Mouse (Mus musculus) neural tube, embryonic 14.5 days (tissue): Measurements from ENCODE around the gene Adtrp. TPM values are rescaled to one million over a fixed set of nuclear protein-coding genes. Genes with fewer than 3 reads are reported as not detected.

Experiments used
- ATAC-seq: fragments of 200-750 bp; cut with Nextera tagmentation; 2 replicates; pipeline ENCODE4 v1.8.0; 2017; ENCODE audit warnings: low read depth, mild to moderate bottlenecking, moderate TSS enrichment, moderate library complexity
- H3K27ac ChIP-seq: fragments of 300-500 bp; sonication (generic); 2 replicates; pipeline ENCODE4 v1.5.1; 2014; ENCODE audit warnings: low read depth, mild to moderate bottlenecking, control low read depth, low read length, moderate library complexity, mixed read lengths
- H3K27me3 ChIP-seq: fragments of 300-500 bp; sonication (generic); 2 replicates; pipeline ENCODE4 v1.6.1; 2014; ENCODE audit warnings: low read length; ENCODE audit not compliant: control insufficient read depth, insufficient read depth
- H3K36me3 ChIP-seq: fragments of 300-500 bp; sonication (generic); 2 replicates; pipeline ENCODE4 v1.6.1; 2014; ENCODE audit warnings: low read length, mixed read lengths; ENCODE audit not compliant: control insufficient read depth, insufficient read depth
- H3K4me1 ChIP-seq: fragments of 300-500 bp; sonication (generic); 2 replicates; pipeline ENCODE4 v1.6.1; 2014; ENCODE audit warnings: low read length; ENCODE audit not compliant: control insufficient read depth, insufficient read depth
- H3K4me2 ChIP-seq: fragments of 300-500 bp; sonication (generic); 2 replicates; pipeline ENCODE4 v1.6.1; 2014; ENCODE audit warnings: mild to moderate bottlenecking, low read depth, low read length, control low read depth
- H3K4me3 ChIP-seq: fragments of 300-500 bp; sonication (generic); 2 replicates; pipeline ENCODE4 v1.5.1; 2014; ENCODE audit warnings: low read depth, low read length, control low read depth, mixed read lengths
- H3K9ac ChIP-seq: fragments of 300-500 bp; sonication (generic); replicated peaks from 2 replicates; pipeline ENCODE4 v1.6.1; 2014; ENCODE audit warnings: low read depth, mild to moderate bottlenecking, control low read depth, low read length, mixed read lengths
- H3K9me3 ChIP-seq: fragments of 300-500 bp; sonication (generic); 2 replicates; pipeline ENCODE4 v1.6.1; 2016; ENCODE audit warnings: low read length; ENCODE audit not compliant: control insufficient read depth
- WGBS: fragments of 180-500 bp; shearing (Covaris S2); extraction: QIAGEN DNeasy Blood & Tissue Kit; methylation state at CpG from one replicate; pipeline ENCODE4 v1.1.7; 2014; 5-methylcytosine and 5-hydroxymethylcytosine counted together
- polyA plus RNA-seq: library from polyadenylated mRNA; unstranded; fragments of >200 nt; fragmentation: Nextera tagmentation; extraction: Ambion mirVana; gene quantifications from 2 replicates; pipeline ENCODE4 v1.2.1, GENCODE M21; 2014

The Adtrp gene
- polyA plus RNA-seq, 1 experiment from 2014 or later: 0.42 TPM

DNA sequence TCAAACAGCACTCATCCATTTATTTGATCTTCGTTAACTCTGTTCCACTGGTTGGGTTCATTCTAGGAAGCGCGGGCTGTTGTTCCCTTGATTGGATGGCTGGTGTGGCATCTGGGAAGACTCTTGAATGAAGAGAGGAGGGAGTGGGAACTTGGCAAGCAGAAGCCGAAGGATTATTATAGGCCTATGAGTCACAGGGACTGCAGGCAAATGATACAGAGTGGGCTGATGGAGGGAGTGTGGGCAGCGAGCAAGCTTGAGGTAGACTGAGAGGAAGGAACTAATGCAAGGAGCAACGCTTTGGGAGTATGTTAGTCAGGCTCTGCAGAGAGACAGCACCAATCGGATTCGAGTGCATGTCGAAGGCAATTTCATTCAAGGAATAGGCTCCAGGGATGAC lies 98.6 kb downstream of the Adtrp start:
- no peak for ATAC-seq
- no peak overlapping the region for H3K9ac ChIP-seq
- no peaks in the 10 kb centered on the region for H3K4me1 ChIP-seq
- no peaks in the 10 kb centered on the region for H3K36me3 ChIP-seq
- H3K4me2 ChIP-seq: no peak overlapping the region
- no peaks in the 10 kb centered on the region for H3K27me3 ChIP-seq
- H3K27ac ChIP-seq: no peak overlapping the region
- no peak overlapping the region for H3K4me3 ChIP-seq
- WGBS: 88% methylated on average over 9 of the region's 9 CpGs
- H3K9me3 ChIP-seq: no peaks in the 10 kb centered on the region

DNA sequence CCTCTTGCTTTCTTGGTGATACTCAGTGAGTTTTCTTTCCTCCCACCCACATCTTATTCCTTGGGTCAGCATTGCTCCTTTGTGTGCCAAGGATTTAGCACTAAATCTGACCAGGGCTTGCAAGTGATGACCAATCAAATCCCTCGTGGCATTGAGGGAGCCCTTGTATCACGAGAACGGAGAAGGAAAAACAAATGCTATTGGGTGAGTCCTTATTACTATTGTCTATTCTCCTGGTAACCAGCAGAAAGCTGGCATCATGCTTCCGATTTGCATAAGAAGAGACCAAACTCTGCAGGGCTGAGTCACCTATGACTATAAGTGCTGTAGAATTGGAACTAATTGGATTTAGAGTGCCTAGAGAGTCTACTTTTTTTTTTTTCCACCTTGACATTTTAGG lies 99.8 kb downstream of the Adtrp start:
- WGBS: 67% methylated on average over 4 of the region's 4 CpGs
- no peak overlapping the region for H3K4me2 ChIP-seq
- ATAC-seq: no peak
- no peak overlapping the region for H3K4me3 ChIP-seq
- no peaks in the 10 kb centered on the region for H3K27me3 ChIP-seq
- no peaks in the 10 kb centered on the region for H3K36me3 ChIP-seq
- no peak overlapping the region for H3K27ac ChIP-seq
- H3K9me3 ChIP-seq: no peaks in the 10 kb centered on the region
- H3K9ac ChIP-seq: no peak overlapping the region
- no peaks in the 10 kb centered on the region for H3K4me1 ChIP-seq

DNA sequence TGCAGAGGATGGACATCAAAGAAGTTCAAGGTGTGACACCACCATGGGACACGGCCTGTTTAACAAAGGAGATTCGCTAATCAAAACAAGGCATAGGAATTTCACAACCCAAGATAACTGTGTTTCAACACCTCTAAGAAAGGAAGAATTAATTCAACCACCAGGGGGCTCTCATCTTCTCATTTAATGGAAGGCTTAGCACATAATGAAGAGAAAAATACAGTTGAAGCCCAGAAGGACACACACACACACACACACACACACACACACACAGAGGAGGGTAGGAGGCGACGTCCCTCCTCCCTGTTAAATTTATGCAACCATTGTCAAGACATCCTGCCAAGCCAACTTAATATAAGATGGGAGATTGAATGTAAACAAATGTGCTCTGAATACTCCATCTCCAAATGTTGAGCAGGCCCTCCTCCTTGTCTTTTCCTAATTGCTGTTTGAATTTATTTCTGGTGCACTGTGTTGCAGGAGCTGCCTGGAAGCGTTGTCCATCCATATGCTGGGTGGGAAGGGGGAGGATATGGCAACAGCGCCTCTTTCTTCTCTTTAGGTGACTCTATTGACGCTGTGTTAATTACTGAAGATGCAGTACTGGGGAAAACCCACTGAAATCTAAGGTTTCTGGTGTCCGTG lies 100.4 kb downstream of the Adtrp start:
- WGBS: 59% methylated on average over 8 of the region's 8 CpGs
- Histone ChIP-seq H3K4me3 (no peak overlapping the region), H3K27me3 (no peaks in the 10 kb centered on the region), H3K27ac (no peak overlapping the region), H3K9me3 (no peaks in the 10 kb centered on the region), H3K4me2 (no peak overlapping the region), H3K4me1 (no peaks in the 10 kb centered on the region), H3K9ac (no peak overlapping the region), H3K36me3 (no peaks in the 10 kb centered on the region)
- ATAC-seq: peak; percentile 54; the same call in 1 of the 2 replicates

GRCm38 (mm10) chr13:41740456-41741085 lies 106.9 kb downstream of the Adtrp start:
- no peaks in the 10 kb centered on the region for H3K9me3 ChIP-seq
- H3K4me3 ChIP-seq: no peak overlapping the region
- H3K4me1 ChIP-seq: no peaks in the 10 kb centered on the region
- ATAC-seq: no peak
- no peak overlapping the region for H3K9ac ChIP-seq
- 76% methylated on average over 5 of the region's 5 CpGs for WGBS
- no peaks in the 10 kb centered on the region for H3K36me3 ChIP-seq
- H3K27ac ChIP-seq: no peak overlapping the region
- no peak overlapping the region for H3K4me2 ChIP-seq
- H3K27me3 ChIP-seq: no peaks in the 10 kb centered on the region

- no peaks in the 10 kb centered on the region for H3K4me1 ChIP-seq
- WGBS: 58% methylated on average over 10 of the region's 10 CpGs
- no peaks in the 10 kb centered on the region for H3K27me3 ChIP-seq
- no peak overlapping the region for H3K4me3 ChIP-seq
- H3K9me3 ChIP-seq: no peaks in the 10 kb centered on the region
- no peak overlapping the region for H3K27ac ChIP-seq
- no peak overlapping the region for H3K4me2 ChIP-seq
- no peak overlapping the region for H3K9ac ChIP-seq
- H3K36me3 ChIP-seq: no peaks in the 10 kb centered on the region
- ATAC-seq: no peak
Observed at GRCm38 (mm10) chr13:41737628-41738309, 109.7 kb downstream of the Adtrp start.

DNA sequence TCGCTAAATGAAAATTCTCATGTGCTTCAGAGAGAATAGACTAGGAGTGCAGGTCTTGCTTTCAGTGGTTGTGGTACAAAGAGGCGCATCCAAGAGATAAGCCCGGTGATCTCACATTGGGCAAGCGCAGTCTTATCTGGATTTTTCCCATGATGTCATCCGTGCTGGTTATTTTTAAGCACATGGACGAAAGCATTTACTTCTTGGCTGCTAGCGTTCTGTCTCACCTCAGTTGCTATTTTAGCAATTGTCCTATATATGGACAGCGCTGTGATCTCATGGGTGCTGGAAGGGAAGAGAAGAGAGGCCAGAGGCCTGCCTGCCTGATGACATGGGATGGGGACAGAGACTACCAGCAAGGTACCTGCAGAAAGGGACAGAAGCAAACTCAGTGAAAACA lies 117.8 kb downstream of the Adtrp start:
- Histone ChIP-seq H3K4me1 (no peaks in the 10 kb centered on the region), H3K4me2 (no peak overlapping the region), H3K4me3 (no peak overlapping the region), H3K27ac (no peak overlapping the region), H3K27me3 (no peaks in the 10 kb centered on the region), H3K36me3 (no peaks in the 10 kb centered on the region), H3K9ac (no peak overlapping the region), H3K9me3 (no peaks in the 10 kb centered on the region)
- WGBS: 96% methylated on average over 8 of the region's 8 CpGs
- no peak for ATAC-seq

- no peak overlapping the region for H3K4me3 ChIP-seq
- no peaks in the 10 kb centered on the region for H3K27me3 ChIP-seq
- no peaks in the 10 kb centered on the region for H3K4me1 ChIP-seq
- no peaks in the 10 kb centered on the region for H3K9me3 ChIP-seq
- no peak for ATAC-seq
- no peaks in the 10 kb centered on the region for H3K36me3 ChIP-seq
- H3K4me2 ChIP-seq: no peak overlapping the region
- H3K27ac ChIP-seq: no peak overlapping the region
- no peak overlapping the region for H3K9ac ChIP-seq
- 92% methylated on average over 3 of the region's 3 CpGs for WGBS
Observed at GRCm38 (mm10) chr13:41727803-41728202, 119.7 kb downstream of the Adtrp start.

DNA sequence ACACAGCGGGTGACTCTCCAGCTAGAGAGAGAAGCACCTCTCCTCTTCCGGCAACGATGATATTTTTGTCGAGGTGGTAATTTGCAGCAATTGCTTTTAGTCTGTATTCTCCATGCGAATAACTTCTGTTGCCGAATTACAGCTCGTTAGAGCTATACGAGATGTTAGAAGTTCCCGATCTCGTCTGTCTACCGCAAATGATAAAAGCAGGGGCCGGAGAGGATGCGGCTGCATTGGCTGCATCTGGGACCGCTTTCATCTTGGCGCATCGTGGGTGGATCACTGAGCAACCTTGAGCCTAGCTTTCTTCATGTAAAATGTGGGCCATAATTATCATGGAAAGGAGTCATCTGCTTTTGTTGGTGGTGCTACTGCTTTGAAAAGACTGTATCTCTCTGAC lies 128.2 kb downstream of the Adtrp start:
- H3K4me1 ChIP-seq: no peaks in the 10 kb centered on the region
- 94% methylated on average over 16 of the region's 16 CpGs for WGBS
- no peak overlapping the region for H3K4me2 ChIP-seq
- no peak overlapping the region for H3K9ac ChIP-seq
- H3K9me3 ChIP-seq: no peaks in the 10 kb centered on the region
- ATAC-seq: no peak
- H3K27ac ChIP-seq: no peak overlapping the region
- no peaks in the 10 kb centered on the region for H3K36me3 ChIP-seq
- H3K27me3 ChIP-seq: no peaks in the 10 kb centered on the region
- no peak overlapping the region for H3K4me3 ChIP-seq

DNA sequence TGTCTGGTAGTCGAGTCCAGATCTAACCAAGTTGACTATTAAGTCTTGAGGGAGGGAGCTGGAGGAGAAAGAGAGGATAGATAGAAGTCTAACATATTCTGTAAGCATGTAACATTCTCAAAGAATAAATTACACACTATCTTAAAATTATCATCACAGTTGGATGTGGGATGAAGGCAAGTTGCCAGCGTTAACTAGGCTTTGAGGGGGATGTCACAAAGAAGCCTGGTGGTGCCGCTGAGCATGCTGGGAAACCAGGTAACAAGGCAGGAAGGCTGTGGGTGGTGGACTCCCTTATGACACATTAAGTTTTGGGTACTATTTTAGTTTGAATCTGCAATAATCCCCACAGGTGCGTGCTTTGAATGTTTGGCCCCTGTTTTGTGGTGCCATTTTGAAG lies 129.4 kb downstream of the Adtrp start:
- H3K4me2 ChIP-seq: no peak overlapping the region
- H3K27ac ChIP-seq: no peak overlapping the region
- no peaks in the 10 kb centered on the region for H3K27me3 ChIP-seq
- H3K9me3 ChIP-seq: no peaks in the 10 kb centered on the region
- H3K4me1 ChIP-seq: no peaks in the 10 kb centered on the region
- no peaks in the 10 kb centered on the region for H3K36me3 ChIP-seq
- 95% methylated on average over 4 of the region's 4 CpGs for WGBS
- no peak for ATAC-seq
- H3K9ac ChIP-seq: no peak overlapping the region
- H3K4me3 ChIP-seq: no peak overlapping the region
